Mouse (Mus musculus): Measurements from ENCODE around the gene Eml1. TPM values are rescaled to one million over a fixed set of nuclear protein-coding genes. Genes with fewer than 3 reads are reported as not detected.

Eml1 gene
- total RNA-seq (2021), result 10 to 100 TPM; 17.5 to 29.6 TPM
- polyA plus RNA-seq (2012; rRNA removed), result 13.3 and 13.5 TPM in 2 replicates
- long read RNA-seq, full-length matches to known transcripts, result 25 of 33 reads
- long read RNA-seq, partial matches to known transcripts, result 1 of 33 reads
- long read RNA-seq, other reads (novel, unspliced or antisense), result 7 of 33 reads

- peak; percentile 40 for DNase-seq
These were observed at the start of gene Eml1 for GRCm38 (mm10) chr12:108370596-108371428. Gene Eml1 (plus strand): TSS chr12:108370957.

- DNase-seq, result no peak
These were observed 44.4 kb upstream of the Eml1 start for GRCm38 (mm10) chr12:108326401-108326800.

DNA sequence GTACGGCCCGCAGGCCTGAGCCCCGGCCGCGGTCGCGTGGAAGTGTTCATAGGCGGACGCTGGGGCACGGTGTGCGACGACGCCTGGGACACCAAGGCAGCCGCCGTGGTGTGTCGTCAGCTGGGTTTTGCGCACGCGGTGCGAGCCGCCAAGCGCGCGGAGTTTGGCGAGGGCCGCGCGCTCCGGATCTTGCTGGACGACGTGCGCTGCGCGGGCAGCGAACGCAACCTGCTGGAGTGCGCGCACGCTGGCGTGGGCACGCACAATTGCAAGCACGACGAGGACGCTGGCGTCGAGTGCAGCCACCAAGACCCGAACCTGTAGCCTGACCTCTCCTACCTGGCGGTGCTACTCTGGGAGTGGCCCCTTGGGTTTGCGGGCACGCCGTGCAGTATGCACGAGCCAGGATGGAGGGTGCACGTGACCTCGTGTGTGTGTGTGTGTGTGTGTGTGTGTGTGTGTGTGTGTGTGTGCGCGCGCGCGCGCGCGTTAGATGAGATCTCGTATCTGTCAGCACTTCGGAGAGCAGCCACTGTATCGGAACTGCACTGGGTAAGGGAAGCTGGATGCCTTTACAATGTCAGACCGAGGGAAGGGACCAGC lies 42.8 kb upstream of the Eml1 start:
- peak; percentile 18 for DNase-seq

DNA sequence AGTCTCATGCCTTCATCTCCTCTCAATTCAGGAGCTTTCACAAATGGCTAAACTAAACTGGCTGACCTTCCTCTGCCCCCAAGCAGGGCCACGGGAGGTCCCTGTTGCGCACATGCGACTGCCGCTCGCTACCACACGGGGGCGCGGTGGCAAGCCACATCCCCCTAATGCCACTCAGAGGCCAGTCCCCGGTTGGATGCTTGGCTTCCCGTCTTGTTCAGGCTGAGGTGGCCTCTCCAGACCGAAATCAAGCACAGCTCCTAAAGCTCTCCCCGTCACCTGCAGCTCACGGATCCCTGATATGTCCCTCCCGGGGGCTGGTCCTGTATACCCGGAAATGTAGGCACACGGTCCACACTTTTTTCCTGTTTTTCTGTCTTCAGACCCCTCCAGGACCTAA lies 37.7 kb upstream of the Eml1 start:
- peak; percentile 91 for DNase-seq

DNA sequence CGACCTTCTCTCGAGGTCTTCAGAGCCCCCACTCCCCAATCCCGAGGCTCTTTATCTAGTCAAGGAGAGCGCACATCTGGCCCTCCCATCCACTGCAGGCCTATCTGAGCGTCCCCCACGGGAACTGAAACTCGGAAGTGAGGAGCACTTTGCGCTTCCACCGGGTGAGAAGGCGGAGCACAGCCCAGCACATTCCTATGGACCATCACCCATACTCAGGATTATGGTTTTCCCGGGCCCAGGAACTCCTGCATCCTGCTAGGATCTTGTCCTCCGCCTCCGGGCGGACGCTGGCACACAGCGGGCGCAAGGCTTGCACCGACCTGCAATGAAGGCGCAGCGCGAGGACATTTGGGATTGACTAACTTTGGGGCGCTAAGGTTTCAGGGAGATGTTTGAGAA lies 37.3 kb upstream of the Eml1 start:
- no peak for DNase-seq

- DNase-seq, result peak; percentile 100
These were observed 36.8 kb upstream of the Eml1 start, which contains the start of gene Cyp46a1 for GRCm38 (mm10) chr12:108333895-108334445. Gene Cyp46a1 (plus strand): TSS chr12:108334381.

GRCm38 (mm10) chr12:108334529-108334928 lies 36.2 kb upstream of the Eml1 start:
- DNase-seq, result no peak

DNA sequence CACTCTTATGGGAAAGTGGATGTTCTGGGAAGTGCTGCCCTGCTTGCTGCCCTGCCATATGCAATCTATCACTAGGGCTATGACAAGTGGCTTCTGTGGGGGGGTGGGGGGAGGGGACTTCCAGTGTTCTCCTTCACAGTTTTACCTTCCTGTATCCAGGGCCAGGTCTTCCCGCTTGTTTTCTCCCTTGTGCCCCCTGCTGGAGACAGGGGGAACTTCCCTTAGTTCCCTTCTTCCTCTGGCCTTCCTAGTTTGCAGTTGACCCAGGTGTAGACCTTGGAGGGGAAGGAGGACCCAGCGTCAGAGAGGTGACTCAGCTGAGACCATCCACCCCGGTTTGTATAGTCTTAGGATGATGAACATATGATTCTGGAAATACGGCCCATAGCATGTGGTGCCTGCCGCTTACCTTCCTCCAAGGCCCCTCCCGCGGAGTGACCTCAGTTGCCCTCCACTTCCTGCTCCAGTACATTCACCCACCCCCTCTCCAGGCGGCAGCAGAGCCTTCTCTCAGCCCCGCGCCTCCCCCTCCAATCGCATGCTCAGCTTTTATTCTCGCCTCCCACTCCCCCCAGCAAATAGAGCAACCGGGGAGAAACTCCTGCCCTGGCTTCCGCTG lies 32.1 kb upstream of the Eml1 start:
- peak; percentile 31 for DNase-seq

GRCm38 (mm10) chr12:108348151-108348550 lies 22.6 kb upstream of the Eml1 start:
- DNase-seq, result no peak

GRCm38 (mm10) chr12:108349026-108349425 lies 21.7 kb upstream of the Eml1 start:
- DNase-seq, result no peak

DNA sequence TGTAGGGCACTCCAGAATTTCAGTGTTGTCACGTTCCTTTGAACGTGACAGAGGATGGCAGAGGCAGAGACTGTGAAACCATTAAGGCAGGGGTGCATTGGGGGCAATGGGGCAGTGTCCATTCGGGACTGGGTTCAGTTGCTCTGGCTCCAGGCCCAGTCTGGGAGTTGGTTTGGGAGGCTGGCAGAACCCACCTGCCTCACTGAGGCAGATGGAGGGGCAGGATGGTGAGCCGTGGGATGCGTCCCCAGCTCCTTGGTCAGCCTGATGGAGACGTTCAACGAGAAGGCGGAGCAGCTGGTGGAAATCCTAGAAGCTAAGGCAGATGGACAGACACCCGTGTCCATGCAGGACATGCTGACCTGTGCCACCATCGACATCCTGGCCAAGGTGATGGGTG lies 19.8 kb upstream of the Eml1 start:
- no peak for DNase-seq

DNA sequence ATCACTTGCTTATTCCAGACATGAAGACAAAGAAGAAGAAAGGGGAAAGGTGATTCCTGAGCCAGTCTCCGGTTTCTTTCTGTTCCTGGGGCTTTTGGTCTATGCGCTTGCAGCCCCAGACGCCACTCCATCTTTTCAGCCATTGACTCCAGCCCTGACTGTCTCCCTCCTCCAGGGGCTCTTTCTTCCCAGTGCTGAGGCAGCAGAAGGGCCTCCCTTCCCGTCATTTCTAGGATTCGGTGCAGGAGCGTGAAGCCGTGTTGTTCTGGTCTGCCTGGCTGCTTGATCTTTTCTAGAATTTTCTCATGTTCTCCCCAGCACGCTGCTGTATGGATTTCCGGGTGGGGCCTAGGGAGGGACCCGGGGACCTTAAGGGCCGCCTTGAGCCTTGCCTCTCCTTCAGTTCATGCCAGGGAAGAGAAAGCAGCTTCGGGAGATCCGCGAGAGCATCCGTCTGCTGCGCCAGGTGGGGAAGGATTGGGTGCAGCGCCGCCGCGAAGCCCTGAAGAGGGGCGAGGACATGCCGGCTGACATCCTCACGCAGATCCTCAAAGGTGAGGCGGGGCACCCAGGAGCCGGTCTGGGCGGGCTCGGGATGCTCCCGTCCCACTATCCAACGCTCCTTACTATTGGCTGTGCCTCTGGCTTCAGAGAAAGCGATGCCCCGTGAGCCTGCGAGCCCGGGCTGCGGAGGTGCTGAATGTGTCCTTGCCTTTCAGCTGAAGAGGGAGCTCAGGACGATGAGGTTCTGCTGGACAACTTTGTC lies 18.2 kb upstream of the Eml1 start:
- no peak for DNase-seq

DNA sequence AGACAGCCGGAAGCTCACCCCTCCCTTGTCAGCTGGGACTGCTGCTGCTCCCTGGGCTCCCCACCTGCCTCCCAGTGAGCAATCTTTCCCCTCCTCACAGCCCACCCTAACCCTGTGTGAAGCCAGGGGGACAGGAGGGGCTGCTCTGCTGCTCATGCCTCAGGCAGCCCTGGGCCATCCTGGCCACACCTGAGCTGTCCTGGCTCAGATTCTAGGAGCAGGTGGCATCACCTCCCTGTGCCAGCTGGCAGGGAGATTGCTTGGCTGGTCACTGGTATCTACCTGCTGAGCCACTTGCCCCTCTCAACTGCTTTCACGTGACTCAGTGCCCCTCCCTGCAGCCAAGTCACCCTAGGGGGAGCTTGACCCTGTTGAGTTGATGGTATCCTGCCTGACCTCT lies 16.5 kb upstream of the Eml1 start:
- DNase-seq, result no peak

GRCm38 (mm10) chr12:108355271-108355670 lies 15.5 kb upstream of the Eml1 start:
- DNase-seq, result no peak

DNA sequence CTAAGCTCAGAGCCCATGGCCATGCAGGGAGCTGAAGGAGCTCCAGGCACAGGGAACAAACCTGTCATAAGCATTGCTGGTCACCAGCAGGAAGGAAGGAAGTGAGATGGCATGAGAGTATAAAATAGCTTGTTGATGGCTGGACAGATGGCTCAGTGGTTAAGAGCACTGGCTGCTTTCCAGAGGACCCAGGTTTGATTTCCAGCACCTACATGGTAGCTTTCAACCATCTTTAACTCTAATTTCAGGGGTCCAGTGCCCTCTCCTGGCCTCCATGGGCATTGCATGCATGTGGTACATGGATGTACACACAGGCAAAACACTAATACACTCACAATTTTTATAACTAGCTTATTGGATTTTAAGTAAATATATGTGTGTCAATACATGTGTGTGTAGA lies 14.8 kb upstream of the Eml1 start:
- DNase-seq, result no peak

DNA sequence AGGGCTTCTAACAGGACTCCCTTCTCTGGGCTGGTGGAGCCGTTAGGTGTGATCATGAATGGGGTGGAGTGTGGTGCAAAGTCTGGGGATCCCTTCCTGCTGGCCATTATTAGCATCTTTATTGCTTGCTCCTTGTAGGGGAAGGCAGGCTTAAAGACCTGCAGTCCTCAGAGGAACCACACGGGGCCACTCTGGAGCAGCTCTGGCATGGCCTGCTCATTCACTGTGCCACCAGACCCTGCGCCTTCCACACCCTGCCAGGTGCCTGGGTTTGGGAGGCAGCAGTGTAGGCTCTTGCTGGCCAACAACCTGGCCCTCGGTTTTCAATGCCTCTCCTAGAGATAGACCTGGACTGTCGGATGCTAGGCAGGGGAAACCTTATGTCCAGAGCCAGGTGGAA lies 7.0 kb upstream of the Eml1 start:
- peak; percentile 87 for DNase-seq

- peak; percentile 25 for DNase-seq
These were observed 5.4 kb upstream of the Eml1 start for GRCm38 (mm10) chr12:108365340-108365739.

DNA sequence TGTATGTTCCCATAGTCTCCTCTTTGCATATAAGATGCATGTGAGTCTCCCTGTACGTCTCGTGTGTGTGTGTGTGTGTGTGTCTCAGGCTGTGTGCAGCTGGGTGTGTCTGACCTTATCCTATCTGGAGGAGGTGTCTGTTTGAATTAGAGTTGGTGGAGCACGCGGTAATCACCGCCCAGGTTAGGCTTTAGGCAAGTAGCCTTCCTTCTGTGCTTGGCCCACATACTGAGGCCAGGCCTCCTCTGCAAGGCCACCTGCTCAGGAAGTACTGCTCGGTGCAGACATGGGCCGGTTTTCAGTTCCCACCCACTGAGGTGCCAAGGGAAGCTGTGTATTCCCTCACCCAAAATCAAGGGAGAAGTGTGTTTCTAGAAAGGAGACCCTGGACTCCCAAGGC lies 4.9 kb upstream of the Eml1 start:
- no peak for DNase-seq

DNA sequence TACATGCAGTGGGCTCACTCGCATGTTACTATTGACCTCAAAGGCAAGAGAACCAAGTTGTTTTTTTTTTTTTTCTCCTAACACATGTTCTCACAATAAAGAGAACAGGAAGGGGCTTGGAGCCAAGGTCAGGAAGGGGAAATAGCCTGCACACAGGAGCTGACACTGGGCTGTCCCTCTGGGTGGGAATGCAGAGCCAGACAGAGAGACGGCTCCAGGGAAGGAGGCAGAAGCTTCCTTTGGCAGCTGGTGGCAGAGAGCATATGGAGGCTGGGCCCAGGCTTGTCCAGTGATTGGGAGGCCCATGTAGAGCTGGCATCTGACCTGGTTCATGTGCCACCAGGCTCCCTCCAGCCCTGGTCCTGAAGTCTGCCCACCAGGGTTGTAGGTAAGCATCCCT lies 2.8 kb upstream of the Eml1 start:
- DNase-seq, result peak; percentile 22

DNA sequence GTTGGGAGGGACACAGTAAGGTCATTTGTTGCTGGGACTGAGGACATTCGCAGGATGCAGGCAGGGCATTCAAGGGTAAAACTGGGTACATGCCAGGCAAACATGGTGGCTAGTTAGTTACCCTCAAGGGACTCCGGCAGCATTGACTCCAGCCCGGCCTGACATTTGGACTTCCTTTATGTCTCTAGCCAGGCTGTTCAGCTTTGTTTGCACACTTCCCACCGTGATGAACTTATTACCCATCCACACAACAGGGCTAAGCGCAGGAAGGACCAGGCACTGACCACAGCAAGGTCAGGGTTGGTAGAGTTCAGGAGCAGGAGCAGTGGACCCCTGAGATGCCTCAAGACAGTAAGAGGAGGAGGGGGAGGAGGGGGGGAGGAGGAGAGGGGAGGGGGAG lies 1.8 kb upstream of the Eml1 start:
- DNase-seq, result no peak

DNA sequence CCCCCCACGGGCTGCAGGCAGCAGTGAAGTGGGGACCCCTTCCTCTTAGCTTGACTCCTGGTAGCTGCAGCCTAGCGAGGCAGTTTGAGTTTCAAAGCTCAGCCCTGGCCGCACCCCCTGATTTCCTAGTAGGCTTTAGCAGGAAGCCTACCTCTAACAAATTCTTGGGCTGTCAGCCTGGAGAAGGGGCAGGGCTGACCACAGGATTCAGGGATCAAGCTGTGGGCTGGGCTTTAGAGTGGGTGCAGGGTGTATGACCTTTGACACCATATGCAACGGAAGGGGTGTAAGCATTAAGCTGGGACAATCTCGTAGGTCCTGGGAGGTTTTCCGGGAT lies 640 bp downstream of the Eml1 start:
- no peak for DNase-seq

DNA sequence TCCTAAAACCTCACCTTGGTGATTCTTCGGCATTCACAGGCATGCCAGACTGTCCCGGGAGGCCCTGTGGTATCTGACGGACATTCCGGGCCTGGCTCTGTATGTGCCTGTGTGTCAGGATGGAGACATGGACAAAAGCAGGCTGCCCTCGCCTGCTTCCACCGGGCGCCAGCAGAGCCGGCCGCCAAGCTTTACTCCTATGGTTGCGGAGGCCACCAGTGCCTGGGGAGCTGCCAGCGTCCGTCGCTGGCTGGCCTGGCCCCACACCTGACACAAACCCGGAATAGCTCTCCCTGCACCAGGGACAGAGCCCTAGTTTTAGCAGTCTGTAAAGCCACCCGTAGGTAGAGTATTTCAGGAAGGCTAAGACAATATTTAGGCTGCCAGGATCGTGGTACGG lies 1.5 kb downstream of the Eml1 start:
- no peak for DNase-seq
